Mouse (Mus musculus): Measurements from ENCODE around the gene Sept9.

- TF ChIP-seq CTCF (IDR thresholded peaks at IDR 0.05; ENCODE audit: insufficient read depth, low read depth, low read length) (no peak), POLR2A (IDR thresholded peaks at IDR 0.05; ENCODE audit: insufficient read depth, low read depth, low read length) (no peak)
These were observed 5.6 kb downstream of the Sept9 start for GRCm38 (mm10) chr11:117205042-117205441.
